Mouse (Mus musculus) embryonic facial prominence, embryonic 11.5 days (tissue): ENCODE results near the gene Asna1. TPM values are rescaled to one million over a fixed set of nuclear protein-coding genes. Genes with fewer than 3 reads are reported as not detected.

ENCODE experiments used
- ATAC-seq: fragments of 200-750 bp; cut with Nextera tagmentation; replicated peaks from 2 replicates; pipeline ENCODE4 v1.8.0; 2017; ENCODE audit warnings: low read depth; ENCODE audit not compliant: insufficient number of reproducible peaks, low FRiP score, low TSS enrichment
- DNase-seq: peaks from one replicate; pipeline ENCODE4 v3.0.0-alpha.2; 2015; ENCODE audit warnings: low spot score
- H3K27ac ChIP-seq: fragments of 300-500 bp; sonication (generic); replicated peaks from 2 replicates; pipeline ENCODE4 v1.5.1; 2014; ENCODE audit warnings: mild to moderate bottlenecking, low read depth, low read length, control low read depth
- H3K27me3 ChIP-seq: fragments of 300-500 bp; sonication (generic); 2 replicates; pipeline ENCODE4 v1.6.1; 2014; ENCODE audit warnings: mild to moderate bottlenecking, low read length, moderate library complexity, mixed read lengths; ENCODE audit not compliant: control insufficient read depth, insufficient read depth
- H3K36me3 ChIP-seq: fragments of 300-500 bp; sonication (generic); replicated peaks from 2 replicates; pipeline ENCODE4 v1.6.1; 2014; ENCODE audit warnings: low read depth, mild to moderate bottlenecking, low read length, moderate library complexity, mixed read lengths; ENCODE audit not compliant: control insufficient read depth, insufficient read depth
- H3K4me1 ChIP-seq: fragments of 300-500 bp; sonication (generic); 2 replicates; pipeline ENCODE4 v1.6.1; 2014; ENCODE audit warnings: low read length, mixed read lengths; ENCODE audit not compliant: control insufficient read depth, insufficient read depth
- H3K4me2 ChIP-seq: fragments of 300-500 bp; sonication (generic); 2 replicates; pipeline ENCODE4 v1.6.1; 2014; ENCODE audit warnings: low read depth, mild to moderate bottlenecking, control low read depth, low read length, moderate library complexity
- H3K4me3 ChIP-seq: fragments of 300-500 bp; sonication (generic); 2 replicates; pipeline ENCODE4 v1.5.1; 2014; ENCODE audit warnings: low read depth, low read length, control low read depth
- H3K9ac ChIP-seq: fragments of 300-500 bp; sonication (generic); replicated peaks from 2 replicates; pipeline ENCODE4 v1.6.1; 2014; ENCODE audit warnings: mild to moderate bottlenecking, control low read depth, low read length
- H3K9me3 ChIP-seq: fragments of 300-500 bp; sonication (generic); replicated peaks from 2 replicates; pipeline ENCODE4 v1.6.1; 2016; ENCODE audit warnings: mild to moderate bottlenecking, low read length, inconsistent platforms, mixed read lengths; ENCODE audit not compliant: control insufficient read depth
- WGBS: fragments of 180-500 bp; shearing (Covaris S2); extraction: QIAGEN DNeasy Blood & Tissue Kit; methylation state at CpG from one replicate; pipeline ENCODE4 v1.1.7; 2014; 5-methylcytosine and 5-hydroxymethylcytosine counted together
- polyA plus RNA-seq: library from polyadenylated mRNA; unstranded; fragments of >200 nt; fragmentation: Nextera tagmentation; extraction: Ambion mirVana; gene quantifications from 2 replicates; pipeline ENCODE4 v1.2.1, GENCODE M21; 2014

The Asna1 gene
- polyA plus RNA-seq, 1 experiment from 2014 or later = 130 TPM

GRCm38 (mm10) chr8:85033867-85034266 lies 8.8 kb upstream of the Asna1 start:
- Histone ChIP-seq H3K27ac (no peak overlapping the region), H3K4me2 (no peak overlapping the region)
- no peak for ATAC-seq

GRCm38 (mm10) chr8:85032622-85033311 lies 7.7 kb upstream of the Asna1 start:
- Histone ChIP-seq H3K4me1 (peaks cover 3% of the 10 kb centered on the region; the same call in 1 of the 2 replicates), H3K27ac (no peak overlapping the region), H3K9me3 (no peaks in the 10 kb centered on the region), H3K4me3 (no peak overlapping the region), H3K36me3 (no peaks in the 10 kb centered on the region; the same call in 1 of the 2 replicates), H3K4me2 (no peak overlapping the region), H3K9ac (no peak overlapping the region), H3K27me3 (no peaks in the 10 kb centered on the region)
- DNase-seq (no peak), ATAC-seq (no peak)
- 84% methylated on average over 4 of the region's 4 CpGs for WGBS

More at GRCm38 (mm10) chr8:85033867-85034266, 8.8 kb upstream of the Asna1 start:
- H3K9me3 ChIP-seq = no peaks in the 10 kb centered on the region
- H3K36me3 ChIP-seq = no peaks in the 10 kb centered on the region; the same call in 1 of the 2 replicates
- no peak overlapping the region for H3K9ac ChIP-seq
- no peak for DNase-seq
- H3K4me1 ChIP-seq = peaks cover 3% of the 10 kb centered on the region
- no peak overlapping the region for H3K4me3 ChIP-seq
- no peaks in the 10 kb centered on the region for H3K27me3 ChIP-seq
- WGBS = 57% methylated on average over 1 of the region's 1 CpGs

GRCm38 (mm10) chr8:85029271-85029670 lies 4.2 kb upstream of the Asna1 start:
- Histone ChIP-seq H3K27ac (no peak overlapping the region), H3K9me3 (no peaks in the 10 kb centered on the region), H3K4me3 (no peak overlapping the region), H3K9ac (no peak overlapping the region), H3K4me1 (0 out of 2 replicates have a peak, but pooled peaks cover under 1% of the 10 kb centered on the region), H3K36me3 (no peaks in the 10 kb centered on the region; the same call in 1 of the 2 replicates), H3K4me2 (no peak overlapping the region), H3K27me3 (no peaks in the 10 kb centered on the region)
- DNase-seq = no peak
- WGBS = 91% methylated on average over 14 of the region's 14 CpGs
- ATAC-seq = no peak

- H3K27me3 ChIP-seq = no peaks in the 10 kb centered on the region
- DNase-seq (no peak), ATAC-seq (no peak)
- peaks cover 4% of the 10 kb centered on the region; the same call in 1 of the 2 replicates for H3K4me1 ChIP-seq
- no peaks in the 10 kb centered on the region; the same call in 1 of the 2 replicates for H3K36me3 ChIP-seq
- no peaks in the 10 kb centered on the region for H3K9me3 ChIP-seq
- H3K27ac ChIP-seq = no peak overlapping the region
- peak overlapping the region; percentile 99; the same call in 1 of the 2 replicates for H3K9ac ChIP-seq
- 37% methylated on average over 2 of the region's 2 CpGs for WGBS
- H3K4me2 ChIP-seq = peak overlapping the region; percentile 59
- H3K4me3 ChIP-seq = peak overlapping the region; percentile 98
These were observed 2.8 kb upstream of the Asna1 start for GRCm38 (mm10) chr8:85027922-85028321.

- no peaks in the 10 kb centered on the region for H3K9me3 ChIP-seq
- ATAC-seq = no peak
- peaks cover under 1% of the 10 kb centered on the region; the same call in 1 of the 2 replicates for H3K36me3 ChIP-seq
- H3K4me2 ChIP-seq = peak overlapping the region; percentile 59
- peak overlapping the region; percentile 80 for H3K27ac ChIP-seq
- H3K4me3 ChIP-seq = peak overlapping the region; percentile 98
- WGBS = under 1% methylated on average over 13 of the region's 13 CpGs
- H3K27me3 ChIP-seq = no peaks in the 10 kb centered on the region
- peak overlapping the region; percentile 99 for H3K9ac ChIP-seq
- peaks cover 4% of the 10 kb centered on the region; the same call in 1 of the 2 replicates for H3K4me1 ChIP-seq
- DNase-seq = no peak
These were observed 2.4 kb upstream of the Asna1 start for GRCm38 (mm10) chr8:85027516-85027855.

- peak within 1 kb of the TSS; percentile 98 for H3K4me3 ChIP-seq
- no peaks in the 10 kb centered on the region for H3K27me3 ChIP-seq
- peak within 1 kb of the TSS; percentile 80 for H3K27ac ChIP-seq
- DNase-seq (peak; percentile 97), ATAC-seq (peak; percentile 67; the same call in 1 of the 2 replicates)
- peaks cover 2% of the 10 kb centered on the region; the same call in 1 of the 2 replicates for H3K36me3 ChIP-seq
- H3K4me2 ChIP-seq = peak within 1 kb of the TSS; percentile 59
- under 1% methylated on average over 69 of the region's 75 CpGs for WGBS
- peak within 1 kb of the TSS; percentile 99 for H3K9ac ChIP-seq
- H3K9me3 ChIP-seq = no peaks in the 10 kb centered on the region
- peaks cover 4% of the 10 kb centered on the region; the same call in 1 of the 2 replicates for H3K4me1 ChIP-seq
These were observed 1.8 kb upstream of the Asna1 start, which contains the start of gene Trir for GRCm38 (mm10) chr8:85026670-85027515. TSS of gene Trir (plus strand) at chr8:85026823.

- no peaks in the 10 kb centered on the region for H3K27me3 ChIP-seq
- H3K4me2 ChIP-seq = no peak overlapping the region
- H3K4me3 ChIP-seq = no peak overlapping the region
- H3K27ac ChIP-seq = no peak overlapping the region
- H3K9ac ChIP-seq = no peak overlapping the region
- no peak for ATAC-seq
- H3K36me3 ChIP-seq = peaks cover 2% of the 10 kb centered on the region; the same call in 1 of the 2 replicates
- H3K9me3 ChIP-seq = no peaks in the 10 kb centered on the region
- WGBS = 87% methylated on average over 3 of the region's 3 CpGs
- H3K4me1 ChIP-seq = peaks cover 4% of the 10 kb centered on the region; the same call in 1 of the 2 replicates
- no peak for DNase-seq
These were observed 1.2 kb downstream of the Asna1 start for GRCm38 (mm10) chr8:85023846-85024245.
